Mouse (Mus musculus) lung, postnatal 0 days (tissue): Measurements from ENCODE around the gene Sde2.

Experiments
- CTCF ChIP-seq: IDR thresholded peaks from 2 replicates; pipeline ENCODE4 v1.5.1; 2016; ENCODE audit warnings: antibody characterized with exemption, mild to moderate bottlenecking
- EP300 ChIP-seq: IDR thresholded peaks from 2 replicates; pipeline ENCODE4 v1.6.1; 2016; ENCODE audit warnings: antibody characterized with exemption, mild to moderate bottlenecking, control low read depth

DNA sequence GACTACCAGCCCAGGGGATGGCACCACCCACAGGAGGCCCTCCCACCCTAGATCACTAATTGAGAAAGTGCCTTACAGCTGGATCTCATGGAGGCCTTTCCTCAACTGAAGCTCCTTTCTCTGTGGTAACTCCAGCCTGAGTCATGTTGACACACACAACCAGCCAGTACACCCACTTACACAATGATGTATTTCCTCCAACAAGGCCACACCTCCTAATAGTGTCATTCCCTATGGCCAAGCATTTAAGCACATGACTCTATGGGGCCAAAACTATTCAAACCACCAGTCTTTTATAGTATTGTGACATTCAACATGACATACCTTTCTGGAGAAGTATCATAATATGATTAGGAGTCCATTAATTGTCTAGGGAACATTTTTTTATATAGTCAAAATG is 7.8 kb downstream of the Sde2 start:
- no peak for TF ChIP-seq CTCF
- TF ChIP-seq EP300: no peak
